Mouse (Mus musculus) olfactory bulb, adult 2 months (tissue): Measurements from ENCODE around the gene Sdc1.

Experiments
- CTCF ChIP-seq: fragments of 200-500 bp; IDR thresholded peaks from 2 replicates; pipeline ENCODE4 v1.5.1; 2012; ENCODE audit warnings: low read depth, mild to moderate bottlenecking, low read length, moderate library complexity; ENCODE audit not compliant: insufficient read depth
- POLR2A ChIP-seq: fragments of 200-500 bp; IDR thresholded peaks from 2 replicates; pipeline ENCODE4 v1.6.1; 2012; ENCODE audit warnings: mild to moderate bottlenecking, low read depth, low read length, moderate library complexity; ENCODE audit not compliant: insufficient read depth

GRCm38 (mm10) chr12:8761058-8761457 is 10.1 kb upstream of the Sdc1 start:
- TF ChIP-seq CTCF (no peak), POLR2A (no peak)
